Mouse (Mus musculus): Measurements from ENCODE around the gene Fam216b. TPM values are rescaled to one million over a fixed set of nuclear protein-coding genes. Genes with fewer than 3 reads are reported as not detected.

Gene Fam216b
- polyA plus RNA-seq, 1 experiment from 2014 or later: 3.8 TPM

DNA sequence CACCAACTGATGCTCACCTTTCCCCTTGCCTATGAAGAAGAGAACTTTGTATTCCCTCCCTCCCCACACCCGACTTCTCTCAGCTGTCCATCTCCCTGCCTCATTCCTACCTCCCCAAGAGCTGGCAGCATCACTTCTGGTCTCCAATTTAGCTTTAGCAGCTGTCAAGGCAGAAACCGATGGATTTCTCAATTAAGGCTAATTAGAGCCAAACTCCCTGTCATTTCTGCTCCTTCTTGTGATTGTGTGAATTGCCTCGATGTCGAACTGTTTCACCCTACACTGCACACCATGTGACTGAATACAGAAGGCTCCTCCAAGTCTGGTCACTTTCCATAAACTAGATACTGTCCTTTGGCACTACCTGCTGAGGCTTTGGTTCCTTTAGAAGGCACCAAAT is 20.6 kb upstream of the Fam216b start:
- Histone ChIP-seq H3K4me1 (ENCODE audit: control insufficient read depth, insufficient read depth, low read length) (no peaks in the 10 kb centered on the region), H3K27me3 (ENCODE audit: control insufficient read depth, insufficient read depth, low read depth, low read length) (no peaks in the 10 kb centered on the region), H3K9me3 (replicated peaks; ENCODE audit: control insufficient read depth, low read length, poor library complexity, severe bottlenecking) (no peaks in the 10 kb centered on the region), H3K4me2 (ENCODE audit: low read length) (no peak overlapping the region), H3K36me3 (ENCODE audit: control insufficient read depth, insufficient read depth, low read length) (no peaks in the 10 kb centered on the region), H3K4me3 (ENCODE audit: low read depth, low read length) (no peak overlapping the region), H3K9ac (ENCODE audit: low read depth, low read length) (no peak overlapping the region), H3K27ac (ENCODE audit: low read length) (no peak overlapping the region)
- 56% methylated on average over 4 of the region's 4 CpGs for WGBS
- no peak for ATAC-seq

DNA sequence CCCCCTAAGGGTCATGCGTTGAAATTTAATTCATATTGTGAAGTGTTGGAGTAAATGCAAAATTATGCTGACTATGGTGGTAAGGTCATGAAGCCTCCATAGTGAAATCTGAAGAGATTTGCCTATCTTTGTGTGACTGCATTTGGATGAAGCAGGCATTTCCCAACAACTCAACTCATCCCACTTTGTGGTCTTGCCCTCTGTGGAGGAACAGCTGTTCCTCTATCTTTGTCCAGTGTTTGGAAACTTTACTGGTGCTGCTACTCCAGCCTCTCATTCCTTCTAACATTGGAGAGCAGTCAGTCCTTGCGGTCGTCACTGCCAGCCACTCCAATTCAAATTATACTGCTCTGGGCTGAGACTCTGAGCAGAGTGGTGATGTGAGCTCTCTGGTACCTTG is 19.6 kb upstream of the Fam216b start:
- Histone ChIP-seq H3K27ac (ENCODE audit: low read length) (no peak overlapping the region), H3K9ac (ENCODE audit: low read depth, low read length) (no peak overlapping the region), H3K4me2 (ENCODE audit: low read length) (no peak overlapping the region), H3K9me3 (replicated peaks; ENCODE audit: control insufficient read depth, low read length, poor library complexity, severe bottlenecking) (no peaks in the 10 kb centered on the region), H3K27me3 (ENCODE audit: control insufficient read depth, insufficient read depth, low read depth, low read length) (no peaks in the 10 kb centered on the region), H3K4me3 (ENCODE audit: low read depth, low read length) (no peak overlapping the region), H3K36me3 (ENCODE audit: control insufficient read depth, insufficient read depth, low read length) (no peaks in the 10 kb centered on the region), H3K4me1 (ENCODE audit: control insufficient read depth, insufficient read depth, low read length) (no peaks in the 10 kb centered on the region)
- no peak for ATAC-seq
- WGBS: 79% methylated on average over 3 of the region's 3 CpGs

DNA sequence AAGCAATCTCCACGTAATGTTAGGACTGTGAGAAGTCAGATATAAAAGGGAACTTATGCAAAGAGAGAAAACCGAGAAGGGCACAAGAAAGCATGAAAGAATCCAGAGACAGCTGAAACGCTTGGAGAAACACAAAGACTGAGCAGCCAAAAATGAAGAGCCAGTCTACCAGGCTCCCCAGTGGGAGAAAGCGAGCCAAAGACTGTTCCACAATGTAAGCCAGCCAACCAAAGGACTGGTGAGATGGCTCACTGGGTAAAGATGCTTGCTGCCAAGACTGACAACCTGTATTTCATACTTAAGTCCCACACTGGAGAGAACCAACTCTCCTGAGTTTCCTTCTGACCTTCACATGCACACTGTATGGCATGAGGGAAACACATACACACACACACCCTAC is 784 bp upstream of the Fam216b start:
- H3K9ac ChIP-seq (ENCODE audit: low read depth, low read length): no peak overlapping the region
- 69% methylated on average over 4 of the region's 4 CpGs for WGBS
- no peak overlapping the region for H3K4me3 ChIP-seq (ENCODE audit: low read depth, low read length)
- H3K27ac ChIP-seq (ENCODE audit: low read length): no peak overlapping the region
- no peaks in the 10 kb centered on the region for H3K27me3 ChIP-seq (ENCODE audit: control insufficient read depth, insufficient read depth, low read depth, low read length)
- H3K4me2 ChIP-seq (ENCODE audit: low read length): no peak overlapping the region
- no peaks in the 10 kb centered on the region for H3K36me3 ChIP-seq (ENCODE audit: control insufficient read depth, insufficient read depth, low read length)
- H3K9me3 ChIP-seq (replicated peaks; ENCODE audit: control insufficient read depth, low read length, poor library complexity, severe bottlenecking): no peaks in the 10 kb centered on the region
- ATAC-seq: no peak
- no peaks in the 10 kb centered on the region for H3K4me1 ChIP-seq (ENCODE audit: control insufficient read depth, insufficient read depth, low read length)

DNA sequence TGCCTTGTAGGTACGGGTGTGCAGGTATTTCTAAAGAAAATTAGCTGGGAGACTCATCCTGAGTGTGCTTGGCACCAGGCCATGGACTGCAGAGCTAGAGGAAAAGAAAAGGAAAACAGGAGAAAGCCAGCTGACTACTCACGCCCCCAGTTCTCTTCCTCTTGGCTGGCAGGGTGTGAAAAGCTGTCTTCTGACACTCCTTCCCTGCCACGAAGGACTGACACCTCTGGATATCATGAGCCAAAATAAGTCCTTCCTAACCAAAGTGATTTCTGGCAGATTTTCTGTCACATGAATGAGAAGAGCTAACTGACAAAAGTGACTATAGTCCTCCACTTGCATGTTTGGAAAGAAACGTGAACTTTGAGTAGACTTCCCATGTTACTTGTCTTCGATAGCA is 5.3 kb downstream of the Fam216b start:
- Histone ChIP-seq H3K36me3 (ENCODE audit: control insufficient read depth, insufficient read depth, low read length) (no peaks in the 10 kb centered on the region), H3K9me3 (replicated peaks; ENCODE audit: control insufficient read depth, low read length, poor library complexity, severe bottlenecking) (no peaks in the 10 kb centered on the region), H3K4me3 (ENCODE audit: low read depth, low read length) (no peak overlapping the region), H3K9ac (ENCODE audit: low read depth, low read length) (no peak overlapping the region), H3K4me2 (ENCODE audit: low read length) (no peak overlapping the region), H3K4me1 (ENCODE audit: control insufficient read depth, insufficient read depth, low read length) (no peaks in the 10 kb centered on the region), H3K27me3 (ENCODE audit: control insufficient read depth, insufficient read depth, low read depth, low read length) (no peaks in the 10 kb centered on the region), H3K27ac (ENCODE audit: low read length) (no peak overlapping the region)
- ATAC-seq: no peak
- WGBS: 79% methylated on average over 5 of the region's 5 CpGs

DNA sequence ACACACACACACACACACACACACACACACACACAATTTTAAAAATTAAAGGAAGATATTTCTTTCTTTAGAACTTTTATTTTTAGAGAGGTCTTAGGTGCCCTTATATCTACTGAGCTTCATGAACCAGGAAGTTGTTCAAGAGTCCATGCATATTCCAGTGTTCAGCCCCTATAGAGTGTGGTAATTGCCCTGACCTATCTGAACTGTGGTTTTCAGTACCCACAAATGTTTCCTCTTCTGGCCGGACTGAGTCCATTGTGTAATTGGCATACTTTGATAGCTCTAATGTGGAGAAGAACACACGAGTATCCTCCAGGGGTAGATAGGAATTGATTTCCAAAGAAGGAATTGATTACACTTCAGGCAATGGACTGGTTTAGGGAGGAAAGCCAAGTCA is 11.3 kb downstream of the Fam216b start:
- H3K36me3 ChIP-seq (ENCODE audit: control insufficient read depth, insufficient read depth, low read length): no peaks in the 10 kb centered on the region
- no peak overlapping the region for H3K4me3 ChIP-seq (ENCODE audit: low read depth, low read length)
- no peaks in the 10 kb centered on the region for H3K27me3 ChIP-seq (ENCODE audit: control insufficient read depth, insufficient read depth, low read depth, low read length)
- no peaks in the 10 kb centered on the region for H3K4me1 ChIP-seq (ENCODE audit: control insufficient read depth, insufficient read depth, low read length)
- no peak overlapping the region for H3K4me2 ChIP-seq (ENCODE audit: low read length)
- no peak overlapping the region for H3K27ac ChIP-seq (ENCODE audit: low read length)
- H3K9me3 ChIP-seq (replicated peaks; ENCODE audit: control insufficient read depth, low read length, poor library complexity, severe bottlenecking): no peaks in the 10 kb centered on the region
- 85% methylated on average over 2 of the region's 2 CpGs for WGBS
- ATAC-seq: no peak
- no peak overlapping the region for H3K9ac ChIP-seq (ENCODE audit: low read depth, low read length)

DNA sequence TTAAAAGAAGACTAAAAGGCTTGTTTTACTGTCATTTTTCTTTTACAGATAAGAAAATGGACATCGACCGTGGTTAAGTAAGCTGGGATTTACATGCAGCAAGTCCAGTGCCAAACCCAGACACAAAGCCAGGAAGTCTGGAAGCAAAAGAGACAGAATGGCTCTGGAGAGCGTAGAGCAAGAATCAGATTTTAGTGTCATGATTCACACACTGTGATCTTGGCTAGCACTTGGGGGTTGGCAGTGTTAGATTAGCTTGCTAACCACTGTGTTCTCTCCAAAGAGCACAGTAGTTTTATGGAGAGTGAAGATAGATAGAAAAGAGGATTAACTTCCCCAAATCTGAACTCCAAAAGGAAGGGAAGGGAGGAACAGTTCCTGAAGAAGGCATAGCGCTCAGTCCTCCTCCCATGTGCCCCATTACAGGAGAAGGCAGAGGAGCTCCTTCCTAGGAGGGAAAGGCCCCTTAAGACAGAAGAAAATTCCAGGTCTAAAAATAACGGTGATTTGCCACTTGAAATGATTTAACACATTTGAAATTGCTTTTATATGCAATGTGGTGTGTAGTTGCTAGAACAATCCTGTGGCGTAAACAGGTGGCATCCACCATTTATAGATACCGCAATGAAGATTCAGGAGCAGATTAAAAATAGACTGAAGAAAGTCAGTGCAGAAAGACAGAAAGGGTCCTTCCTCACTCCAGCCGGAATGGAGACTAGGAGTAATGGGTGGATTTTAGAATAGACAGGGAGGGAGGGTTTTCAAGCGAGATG is 22.7 kb downstream of the Fam216b start:
- 92% methylated on average over 9 of the region's 9 CpGs for WGBS
- no peaks in the 10 kb centered on the region for H3K4me1 ChIP-seq (ENCODE audit: control insufficient read depth, insufficient read depth, low read length)
- H3K36me3 ChIP-seq (ENCODE audit: control insufficient read depth, insufficient read depth, low read length): no peaks in the 10 kb centered on the region
- no peak overlapping the region for H3K4me2 ChIP-seq (ENCODE audit: low read length)
- H3K27me3 ChIP-seq (ENCODE audit: control insufficient read depth, insufficient read depth, low read depth, low read length): no peaks in the 10 kb centered on the region
- no peak overlapping the region for H3K9ac ChIP-seq (ENCODE audit: low read depth, low read length)
- H3K9me3 ChIP-seq (replicated peaks; ENCODE audit: control insufficient read depth, low read length, poor library complexity, severe bottlenecking): no peaks in the 10 kb centered on the region
- H3K4me3 ChIP-seq (ENCODE audit: low read depth, low read length): no peak overlapping the region
- H3K27ac ChIP-seq (ENCODE audit: low read length): no peak overlapping the region
- ATAC-seq: no peak

DNA sequence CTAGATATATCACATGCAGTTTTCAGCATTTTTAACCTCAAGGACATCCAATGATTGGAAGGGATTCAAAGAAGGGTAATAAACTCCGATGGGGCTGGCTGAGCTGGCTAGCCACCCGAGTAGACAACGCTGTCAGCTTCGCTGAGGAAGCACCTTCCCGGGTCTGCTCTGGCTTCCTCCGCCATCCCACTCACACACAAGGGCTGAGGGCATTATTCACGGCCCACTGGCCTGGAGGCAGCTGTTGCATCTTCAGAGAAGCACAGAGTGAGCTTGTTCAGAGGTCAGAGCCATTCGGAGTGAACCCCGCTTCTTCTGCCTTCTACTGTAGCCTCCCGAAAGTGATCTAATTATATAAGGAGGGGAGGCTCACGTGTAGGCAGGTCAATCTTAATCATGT is 26.3 kb downstream of the Fam216b start:
- no peak for ATAC-seq
- 81% methylated on average over 11 of the region's 11 CpGs for WGBS
- peaks cover 7% of the 10 kb centered on the region; the same call in 1 of the 2 replicates for H3K4me1 ChIP-seq (ENCODE audit: control insufficient read depth, insufficient read depth, low read length)

DNA sequence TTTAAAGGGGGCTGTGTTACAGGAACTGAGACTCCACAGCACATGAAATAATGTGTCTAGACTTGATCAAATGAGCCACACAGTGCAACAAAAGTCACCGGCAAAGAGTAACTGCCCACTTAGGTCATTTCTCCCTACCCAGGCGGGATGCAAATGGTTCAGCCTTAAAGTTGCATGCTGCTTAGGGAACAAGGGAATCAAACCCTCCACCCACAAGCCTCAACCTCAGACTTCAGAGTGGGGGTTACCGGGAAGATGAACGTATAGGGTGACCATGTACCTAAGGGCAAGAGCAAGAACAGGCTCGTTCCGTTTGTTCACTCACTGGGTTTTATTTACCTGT is 28.2 kb downstream of the Fam216b start:
- H3K4me1 ChIP-seq (ENCODE audit: control insufficient read depth, insufficient read depth, low read length): peaks cover 7% of the 10 kb centered on the region; the same call in 1 of the 2 replicates
- H3K9me3 ChIP-seq (replicated peaks; ENCODE audit: control insufficient read depth, low read length, poor library complexity, severe bottlenecking): no peaks in the 10 kb centered on the region
- H3K4me3 ChIP-seq (ENCODE audit: low read depth, low read length): no peak overlapping the region
- 69% methylated on average over 6 of the region's 6 CpGs for WGBS
- H3K27me3 ChIP-seq (ENCODE audit: control insufficient read depth, insufficient read depth, low read depth, low read length): no peaks in the 10 kb centered on the region
- no peak overlapping the region for H3K4me2 ChIP-seq (ENCODE audit: low read length)
- H3K36me3 ChIP-seq (ENCODE audit: control insufficient read depth, insufficient read depth, low read length): no peaks in the 10 kb centered on the region
- no peak overlapping the region for H3K27ac ChIP-seq (ENCODE audit: low read length)
- H3K9ac ChIP-seq (ENCODE audit: low read depth, low read length): no peak overlapping the region
- ATAC-seq: no peak

More for the DNA sequence above, 26.3 kb downstream of the Fam216b start:
- no peaks in the 10 kb centered on the region for H3K27me3 ChIP-seq (ENCODE audit: control insufficient read depth, insufficient read depth, low read depth, low read length)
- H3K36me3 ChIP-seq (ENCODE audit: control insufficient read depth, insufficient read depth, low read length): no peaks in the 10 kb centered on the region
- H3K27ac ChIP-seq (ENCODE audit: low read length): no peak overlapping the region
- H3K4me2 ChIP-seq (ENCODE audit: low read length): no peak overlapping the region
- no peak overlapping the region for H3K9ac ChIP-seq (ENCODE audit: low read depth, low read length)
- no peaks in the 10 kb centered on the region for H3K9me3 ChIP-seq (replicated peaks; ENCODE audit: control insufficient read depth, low read length, poor library complexity, severe bottlenecking)
- H3K4me3 ChIP-seq (ENCODE audit: low read depth, low read length): no peak overlapping the region

DNA sequence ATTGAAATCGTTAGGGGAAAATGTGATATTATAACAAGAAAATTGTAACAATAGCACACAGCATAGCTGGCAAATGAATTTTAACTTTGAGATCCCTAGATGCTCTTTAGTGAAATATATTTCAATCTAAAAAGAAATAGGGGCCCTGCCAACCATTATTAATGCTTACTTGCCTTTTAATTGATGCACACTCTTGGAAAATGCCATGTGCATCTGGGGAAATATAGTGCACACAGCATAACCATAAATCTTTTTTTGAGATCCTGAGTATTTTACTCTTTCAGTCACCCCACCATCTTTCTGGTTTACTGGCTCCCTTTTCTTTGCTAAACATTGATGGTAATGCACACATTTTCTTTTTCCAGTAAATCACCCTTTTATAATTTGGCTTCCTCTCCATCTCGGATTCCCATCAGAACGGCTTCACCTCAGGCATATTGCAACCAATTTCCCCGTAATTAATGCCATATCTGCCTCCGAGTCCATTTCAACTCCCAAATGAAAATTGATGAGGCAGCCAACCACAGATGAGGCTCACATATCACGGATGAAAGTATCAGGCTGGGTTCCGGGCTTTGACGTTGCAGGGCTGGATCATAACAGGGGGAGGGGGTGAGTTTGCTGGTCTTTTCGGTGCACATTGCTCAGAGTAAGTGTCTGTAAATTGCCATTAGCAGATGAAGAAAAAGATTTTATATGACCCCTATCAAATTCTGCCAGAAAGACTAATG is 28.8 kb downstream of the Fam216b start:
- H3K36me3 ChIP-seq (ENCODE audit: control insufficient read depth, insufficient read depth, low read length): no peaks in the 10 kb centered on the region
- peak overlapping the region; percentile 23; the same call in 1 of the 2 replicates for H3K27ac ChIP-seq (ENCODE audit: low read length)
- 34% methylated on average over 9 of the region's 9 CpGs for WGBS
- peak; percentile 62; the same call in 1 of the 2 replicates for ATAC-seq
- peaks cover 7% of the 10 kb centered on the region; the same call in 1 of the 2 replicates for H3K4me1 ChIP-seq (ENCODE audit: control insufficient read depth, insufficient read depth, low read length)
- no peak overlapping the region for H3K4me3 ChIP-seq (ENCODE audit: low read depth, low read length)
- no peak overlapping the region for H3K9ac ChIP-seq (ENCODE audit: low read depth, low read length)
- H3K9me3 ChIP-seq (replicated peaks; ENCODE audit: control insufficient read depth, low read length, poor library complexity, severe bottlenecking): no peaks in the 10 kb centered on the region
- H3K27me3 ChIP-seq (ENCODE audit: control insufficient read depth, insufficient read depth, low read depth, low read length): no peaks in the 10 kb centered on the region
- H3K4me2 ChIP-seq (ENCODE audit: low read length): peak overlapping the region; percentile 3; the same call in 1 of the 2 replicates
